Mouse (Mus musculus): ENCODE data around the gene Pde4b. TPM values are rescaled to one million over a fixed set of nuclear protein-coding genes. Genes with fewer than 3 reads are reported as not detected.

The Pde4b gene
- polyA plus RNA-seq, 1 experiment from 2014 or later: 14.5 TPM

- H3K27ac ChIP-seq: peak overlapping the region; percentile 73
- H3K4me2 ChIP-seq: peak overlapping the region; percentile 72
- peak overlapping the region; percentile 42 for H3K4me3 ChIP-seq
- H3K36me3 ChIP-seq (ENCODE audit: poor library complexity, severe bottlenecking): no peaks in the 10 kb centered on the region
- 15% methylated on average over 9 of the region's 9 CpGs for WGBS
- no peaks in the 10 kb centered on the region for H3K27me3 ChIP-seq
- H3K4me1 ChIP-seq: peaks cover 17% of the 10 kb centered on the region; the same call in 1 of the 2 replicates
- H3K9ac ChIP-seq: peak overlapping the region; percentile 63
- no peaks in the 10 kb centered on the region for H3K9me3 ChIP-seq (replicated peaks)
- peak; percentile 43 for ATAC-seq
Measured at GRCm38 (mm10) chr4:102255295-102255670, 167.9 kb downstream of the Pde4b start.

- ATAC-seq: no peak; the same call in 1 of the 2 replicates
- Histone ChIP-seq H3K4me2 (peak overlapping the region; percentile 50), H3K27me3 (no peaks in the 10 kb centered on the region), H3K9ac (no peak overlapping the region), H3K9me3 (replicated peaks) (no peaks in the 10 kb centered on the region), H3K4me3 (peak overlapping the region; percentile 9; the same call in 1 of the 2 replicates), H3K27ac (no peak overlapping the region), H3K4me1 (peaks cover 17% of the 10 kb centered on the region; the same call in 1 of the 2 replicates), H3K36me3 (ENCODE audit: poor library complexity, severe bottlenecking) (no peaks in the 10 kb centered on the region)
- 74% methylated on average over 6 of the region's 6 CpGs for WGBS
Measured at GRCm38 (mm10) chr4:102256170-102256960, 169.0 kb downstream of the Pde4b start.

DNA sequence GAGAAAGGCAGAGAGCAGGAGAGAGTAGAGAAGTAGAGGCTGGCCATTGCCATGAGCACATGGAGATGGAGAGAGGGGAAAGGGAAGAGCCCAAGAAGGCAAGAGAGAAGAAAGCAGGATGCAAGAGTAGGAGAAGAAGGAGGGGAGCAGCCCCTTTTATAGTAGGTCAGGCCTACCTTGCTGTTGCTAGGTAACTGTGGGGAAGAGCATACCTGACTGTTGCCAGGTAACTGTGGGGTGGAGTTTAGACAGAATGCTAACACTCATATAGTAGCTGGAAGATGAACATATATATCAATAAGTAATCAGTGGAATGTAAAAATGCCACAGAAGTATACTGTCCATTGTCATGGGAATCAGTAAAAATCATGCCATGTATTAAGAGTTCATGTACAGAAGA lies 172.9 kb downstream of the Pde4b start:
- no peaks in the 10 kb centered on the region for H3K9me3 ChIP-seq (replicated peaks)
- H3K4me1 ChIP-seq: peaks cover 4% of the 10 kb centered on the region; the same call in 1 of the 2 replicates
- H3K36me3 ChIP-seq (ENCODE audit: poor library complexity, severe bottlenecking): no peaks in the 10 kb centered on the region
- no peak for ATAC-seq
- H3K4me3 ChIP-seq: no peak overlapping the region
- H3K4me2 ChIP-seq: no peak overlapping the region
- no peak overlapping the region for H3K27ac ChIP-seq
- no peaks in the 10 kb centered on the region for H3K27me3 ChIP-seq
- no peak overlapping the region for H3K9ac ChIP-seq

- ATAC-seq: no peak
- H3K4me1 ChIP-seq: no peaks in the 10 kb centered on the region
- WGBS: 87% methylated on average over 3 of the region's 3 CpGs
Measured at GRCm38 (mm10) chr4:102272313-102272712, 185.0 kb downstream of the Pde4b start.

DNA sequence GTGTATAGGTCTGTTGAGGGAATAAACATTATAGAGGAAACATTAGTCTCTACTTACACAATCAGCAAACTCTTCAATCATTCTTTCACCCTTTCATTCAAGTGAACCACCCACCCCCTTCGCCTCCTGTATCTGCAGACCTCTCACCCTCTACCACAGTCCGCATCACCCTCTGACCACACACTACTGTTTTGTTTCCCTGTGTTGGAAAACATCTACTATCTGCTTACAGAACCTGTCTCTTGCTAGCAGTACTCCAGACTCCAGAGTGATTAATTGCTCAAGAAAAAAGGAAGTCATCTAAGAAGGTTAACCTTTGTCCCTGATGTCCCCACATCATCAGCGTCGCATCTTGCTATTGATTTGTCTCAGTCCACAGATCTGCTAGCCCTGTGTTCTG lies 185.4 kb downstream of the Pde4b start:
- no peak overlapping the region for H3K4me2 ChIP-seq
- H3K4me1 ChIP-seq: no peaks in the 10 kb centered on the region
- no peak overlapping the region for H3K4me3 ChIP-seq
- H3K9me3 ChIP-seq (replicated peaks): no peaks in the 10 kb centered on the region
- ATAC-seq: no peak
- H3K9ac ChIP-seq: no peak overlapping the region
- H3K27ac ChIP-seq: no peak overlapping the region
- 94% methylated on average over 4 of the region's 4 CpGs for WGBS
- H3K36me3 ChIP-seq (ENCODE audit: poor library complexity, severe bottlenecking): no peaks in the 10 kb centered on the region
- H3K27me3 ChIP-seq: no peaks in the 10 kb centered on the region

More at GRCm38 (mm10) chr4:102272313-102272712, 185.0 kb downstream of the Pde4b start:
- H3K27ac ChIP-seq: no peak overlapping the region
- H3K4me3 ChIP-seq: no peak overlapping the region
- H3K4me2 ChIP-seq: no peak overlapping the region
- no peak overlapping the region for H3K9ac ChIP-seq
- H3K27me3 ChIP-seq: no peaks in the 10 kb centered on the region
- H3K9me3 ChIP-seq (replicated peaks): no peaks in the 10 kb centered on the region
- H3K36me3 ChIP-seq (ENCODE audit: poor library complexity, severe bottlenecking): no peaks in the 10 kb centered on the region

DNA sequence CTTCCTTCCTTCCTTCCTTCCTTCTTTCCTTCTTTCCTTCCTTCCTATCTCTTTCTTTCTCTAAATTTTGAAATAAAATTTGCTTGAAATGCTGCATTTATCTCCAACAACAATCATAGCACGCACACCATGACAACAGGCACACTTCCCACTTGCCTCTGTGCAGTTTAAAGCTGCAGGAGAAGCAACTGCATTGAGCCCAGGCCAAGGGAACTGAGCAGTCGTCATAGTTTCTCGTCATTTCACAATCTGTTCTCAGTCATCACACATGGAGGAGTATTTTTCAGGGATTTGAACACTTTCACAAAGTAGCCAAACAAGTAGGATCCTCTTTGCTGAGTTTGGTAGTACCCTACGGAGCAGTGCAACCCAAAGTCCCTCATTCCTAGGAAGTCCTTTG lies 188.4 kb downstream of the Pde4b start:
- Histone ChIP-seq H3K9ac (no peak overlapping the region), H3K4me1 (no peaks in the 10 kb centered on the region), H3K4me2 (no peak overlapping the region), H3K9me3 (replicated peaks) (no peaks in the 10 kb centered on the region), H3K27ac (no peak overlapping the region), H3K4me3 (no peak overlapping the region), H3K36me3 (ENCODE audit: poor library complexity, severe bottlenecking) (no peaks in the 10 kb centered on the region), H3K27me3 (no peaks in the 10 kb centered on the region)
- no peak for ATAC-seq
- WGBS: 79% methylated on average over 4 of the region's 4 CpGs

DNA sequence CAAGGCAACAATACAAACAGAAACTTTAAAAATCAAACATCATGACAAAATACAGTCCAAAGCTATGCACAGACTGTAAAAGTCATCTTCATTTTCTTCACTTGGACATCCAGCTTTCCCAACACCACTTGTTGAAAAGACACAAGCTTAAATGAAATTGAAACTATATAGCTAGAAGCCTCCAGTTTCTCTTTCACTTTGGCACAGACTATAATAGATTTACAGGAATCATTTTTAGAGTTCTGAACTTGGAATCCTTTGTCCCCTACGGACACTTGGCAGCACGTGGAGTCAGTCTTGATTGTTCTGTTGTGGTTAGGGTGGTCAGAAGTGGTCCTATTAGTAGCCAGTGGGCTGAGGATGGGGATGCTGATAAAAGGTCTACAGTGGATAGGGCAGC lies 191.6 kb downstream of the Pde4b start:
- Histone ChIP-seq H3K36me3 (ENCODE audit: poor library complexity, severe bottlenecking) (no peaks in the 10 kb centered on the region), H3K9ac (no peak overlapping the region), H3K4me1 (no peaks in the 10 kb centered on the region), H3K27ac (no peak overlapping the region), H3K4me2 (no peak overlapping the region), H3K4me3 (no peak overlapping the region), H3K9me3 (replicated peaks) (no peaks in the 10 kb centered on the region), H3K27me3 (no peaks in the 10 kb centered on the region)
- ATAC-seq: no peak
- WGBS: 80% methylated on average over 2 of the region's 2 CpGs

DNA sequence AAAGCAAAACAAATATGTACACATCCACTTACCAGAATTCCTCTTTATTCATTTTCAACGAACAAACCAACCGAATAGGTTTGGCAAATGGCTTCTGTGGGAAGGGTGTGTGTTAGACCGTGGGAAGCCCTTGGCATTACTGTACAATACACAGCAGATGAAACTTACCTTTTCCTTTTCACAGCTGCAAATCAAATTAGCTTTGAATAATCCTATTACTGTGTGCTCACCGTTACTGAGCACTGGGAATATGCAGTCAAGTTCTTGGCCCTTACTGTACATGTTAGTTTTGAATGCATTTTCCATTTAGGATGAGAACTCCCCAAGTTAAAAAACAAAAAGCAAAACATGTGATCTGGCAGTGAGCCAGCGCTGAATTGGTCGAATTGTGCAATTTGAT lies 199.8 kb downstream of the Pde4b start:
- no peaks in the 10 kb centered on the region for H3K27me3 ChIP-seq
- no peak overlapping the region for H3K4me3 ChIP-seq
- peaks cover 8% of the 10 kb centered on the region; the same call in 1 of the 2 replicates for H3K4me1 ChIP-seq
- H3K36me3 ChIP-seq (ENCODE audit: poor library complexity, severe bottlenecking): no peaks in the 10 kb centered on the region
- H3K27ac ChIP-seq: no peak overlapping the region
- H3K4me2 ChIP-seq: no peak overlapping the region
- no peaks in the 10 kb centered on the region for H3K9me3 ChIP-seq (replicated peaks)
- no peak overlapping the region for H3K9ac ChIP-seq
- WGBS: 67% methylated on average over 6 of the region's 6 CpGs
- ATAC-seq: no peak

DNA sequence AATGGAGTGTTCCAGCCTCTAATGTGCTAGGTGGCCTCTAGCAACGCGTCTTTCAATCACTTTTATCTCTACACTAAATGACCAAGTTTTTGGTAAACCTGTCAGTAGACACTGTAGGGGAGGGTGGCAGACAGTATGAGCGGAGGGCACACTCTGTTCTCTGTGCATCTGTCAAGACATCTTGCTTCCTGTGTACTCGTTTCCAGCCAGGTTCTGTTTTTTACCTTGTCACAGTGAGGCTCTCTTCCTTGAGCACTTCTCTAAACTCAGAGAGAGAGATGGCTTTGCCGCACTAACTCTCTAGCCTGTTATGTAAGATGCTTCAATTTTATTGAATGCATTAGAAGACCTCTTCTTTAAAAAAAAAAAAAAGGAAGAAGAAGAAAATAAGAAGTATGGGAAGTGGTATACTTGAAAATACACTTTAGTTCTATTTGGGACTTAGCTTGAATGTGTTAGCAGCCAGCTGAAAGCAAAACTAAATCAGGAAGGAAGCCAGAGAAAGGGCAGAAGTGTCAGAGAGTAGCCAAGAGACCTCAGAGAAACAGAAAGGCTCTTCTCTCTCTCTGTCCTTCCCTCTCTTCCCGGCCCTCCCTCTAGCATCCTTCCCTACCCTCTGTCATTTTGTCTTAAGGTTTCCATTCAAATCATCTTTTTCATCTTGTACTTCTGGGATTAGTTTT lies 202.8 kb downstream of the Pde4b start:
- H3K4me2 ChIP-seq: no peak overlapping the region
- ATAC-seq: no peak
- no peaks in the 10 kb centered on the region for H3K36me3 ChIP-seq (ENCODE audit: poor library complexity, severe bottlenecking)
- H3K27ac ChIP-seq: no peak overlapping the region
- H3K9me3 ChIP-seq (replicated peaks): no peaks in the 10 kb centered on the region
- WGBS: 55% methylated on average over 6 of the region's 6 CpGs
- no peak overlapping the region for H3K9ac ChIP-seq
- H3K27me3 ChIP-seq: no peaks in the 10 kb centered on the region
- no peak overlapping the region for H3K4me3 ChIP-seq
- peaks cover 8% of the 10 kb centered on the region; the same call in 1 of the 2 replicates for H3K4me1 ChIP-seq

DNA sequence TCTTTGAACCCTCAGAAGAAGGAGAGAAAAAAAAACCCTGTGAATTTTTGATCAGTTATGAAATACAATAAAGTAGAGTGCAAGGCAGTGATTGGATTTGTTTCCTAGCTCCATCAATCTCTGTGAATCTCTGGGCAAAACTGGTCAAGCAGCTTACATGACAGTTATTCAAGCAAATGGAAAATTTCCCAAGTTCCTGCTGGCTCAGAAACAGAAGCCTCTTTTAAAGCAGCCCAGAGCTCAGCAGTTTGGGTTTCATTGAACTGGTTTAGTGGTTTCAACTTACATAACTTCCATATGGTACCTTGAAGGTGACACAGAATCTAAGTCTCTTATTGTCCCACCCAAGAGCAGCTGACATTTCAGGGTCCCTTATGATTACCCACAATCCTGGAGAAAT lies 210.2 kb downstream of the Pde4b start:
- Histone ChIP-seq H3K27me3 (no peaks in the 10 kb centered on the region), H3K4me1 (no peaks in the 10 kb centered on the region), H3K36me3 (ENCODE audit: poor library complexity, severe bottlenecking) (no peaks in the 10 kb centered on the region), H3K4me3 (no peak overlapping the region), H3K9me3 (replicated peaks) (no peaks in the 10 kb centered on the region), H3K27ac (no peak overlapping the region), H3K4me2 (no peak overlapping the region), H3K9ac (no peak overlapping the region)
- no peak for ATAC-seq

GRCm38 (mm10) chr4:102302568-102302967 lies 215.2 kb downstream of the Pde4b start:
- no peak overlapping the region for H3K27ac ChIP-seq
- H3K9ac ChIP-seq: no peak overlapping the region
- H3K4me1 ChIP-seq: no peaks in the 10 kb centered on the region
- H3K4me3 ChIP-seq: no peak overlapping the region
- no peak overlapping the region for H3K4me2 ChIP-seq
- 62% methylated on average over 4 of the region's 4 CpGs for WGBS
- H3K9me3 ChIP-seq (replicated peaks): no peaks in the 10 kb centered on the region
- H3K27me3 ChIP-seq: no peaks in the 10 kb centered on the region
- no peaks in the 10 kb centered on the region for H3K36me3 ChIP-seq (ENCODE audit: poor library complexity, severe bottlenecking)
- ATAC-seq: no peak

- Histone ChIP-seq H3K9me3 (replicated peaks) (no peaks in the 10 kb centered on the region), H3K36me3 (ENCODE audit: poor library complexity, severe bottlenecking) (no peaks in the 10 kb centered on the region), H3K4me3 (no peak overlapping the region), H3K9ac (no peak overlapping the region), H3K4me1 (no peaks in the 10 kb centered on the region), H3K27ac (no peak overlapping the region), H3K27me3 (no peaks in the 10 kb centered on the region), H3K4me2 (no peak overlapping the region)
- 51% methylated on average over 4 of the region's 4 CpGs for WGBS
- no peak for ATAC-seq
Measured at GRCm38 (mm10) chr4:102307661-102308297, 220.4 kb downstream of the Pde4b start.

Data from forebrain, embryonic 13.5 days (tissue).